Mouse (Mus musculus) liver, embryonic 13.5 days (tissue): Measurements from ENCODE around the gene Hoxd10. TPM values are rescaled to one million over a fixed set of nuclear protein-coding genes. Genes with fewer than 3 reads are reported as not detected.

Source experiments
- ATAC-seq: fragments of 200-750 bp; cut with Nextera tagmentation; 2 replicates; pipeline ENCODE4 v1.8.0; 2017; ENCODE audit warnings: low read depth, mild to moderate bottlenecking, moderate number of reproducible peaks, moderate library complexity
- DNase-seq: peaks from one replicate; pipeline ENCODE4 v3.0.0; 2022
- H3K27ac ChIP-seq: fragments of 300-500 bp; sonication (generic); 2 replicates; pipeline ENCODE4 v1.5.1; 2015; ENCODE audit warnings: moderate library complexity, mild to moderate bottlenecking, inconsistent platforms
- H3K27me3 ChIP-seq: fragments of 300-500 bp; sonication (generic); 2 replicates; pipeline ENCODE4 v1.6.1; 2015; ENCODE audit warnings: mild to moderate bottlenecking, inconsistent platforms
- H3K36me3 ChIP-seq: fragments of 300-500 bp; sonication (generic); 2 replicates; pipeline ENCODE4 v1.6.1; 2015; ENCODE audit warnings: mild to moderate bottlenecking, inconsistent platforms
- H3K4me1 ChIP-seq: fragments of 300-500 bp; sonication (generic); replicated peaks from 2 replicates; pipeline ENCODE4 v1.6.1; 2015; ENCODE audit warnings: inconsistent platforms
- H3K4me2 ChIP-seq: fragments of 300-500 bp; sonication (generic); 2 replicates; pipeline ENCODE4 v1.6.1; 2015; ENCODE audit warnings: inconsistent platforms, mild to moderate bottlenecking, moderate library complexity
- H3K4me3 ChIP-seq: fragments of 300-500 bp; sonication (generic); replicated peaks from 2 replicates; pipeline ENCODE4 v1.5.1; 2015; ENCODE audit warnings: mild to moderate bottlenecking, inconsistent platforms
- H3K9ac ChIP-seq: fragments of 300-500 bp; sonication (generic); 2 replicates; pipeline ENCODE4 v1.6.1; 2015; ENCODE audit warnings: mild to moderate bottlenecking, inconsistent platforms
- H3K9me3 ChIP-seq: fragments of 300-500 bp; sonication (generic); replicated peaks from 2 replicates; pipeline ENCODE4 v1.6.1; 2016; ENCODE audit warnings: inconsistent platforms
- WGBS: fragments of 180-500 bp; shearing (Covaris S2); methylation state at CpG from one replicate; pipeline ENCODE4 v1.1.7; 2015; ENCODE audit not compliant: insufficient replicate concordance; 5-methylcytosine and 5-hydroxymethylcytosine counted together
- polyA plus RNA-seq: library from polyadenylated mRNA; unstranded; fragments of >200 nt; fragmentation: Nextera tagmentation; extraction: Ambion mirVana; gene quantifications from 2 replicates; pipeline ENCODE4 v1.2.1, GENCODE M21; 2015

Gene Hoxd10
- polyA plus RNA-seq, 1 experiment from 2014 or later: not detected

- Histone ChIP-seq H3K27ac (no peak overlapping the region), H3K36me3 (no peaks in the 10 kb centered on the region), H3K9ac (no peak overlapping the region), H3K4me1 (no peaks in the 10 kb centered on the region), H3K4me3 (no peak overlapping the region), H3K4me2 (no peak overlapping the region), H3K9me3 (no peaks in the 10 kb centered on the region), H3K27me3 (peaks cover 96% of the 10 kb centered on the region)
- ATAC-seq: no peak
- DNase-seq: no peak
- 31% methylated on average over 5 of the region's 5 CpGs for WGBS
Measured at GRCm38 (mm10) chr2:74720955-74721491, 29.3 kb downstream of the Hoxd10 start.

- no peak overlapping the region for H3K4me3 ChIP-seq
- H3K4me1 ChIP-seq: no peaks in the 10 kb centered on the region
- DNase-seq (no peak), ATAC-seq (no peak)
- no peak overlapping the region for H3K4me2 ChIP-seq
- peaks cover 96% of the 10 kb centered on the region for H3K27me3 ChIP-seq
- no peaks in the 10 kb centered on the region for H3K9me3 ChIP-seq
- 23% methylated on average over 6 of the region's 6 CpGs for WGBS
- no peak overlapping the region for H3K27ac ChIP-seq
- H3K36me3 ChIP-seq: no peaks in the 10 kb centered on the region
- no peak overlapping the region for H3K9ac ChIP-seq
Measured at GRCm38 (mm10) chr2:74721882-74722281, 30.2 kb downstream of the Hoxd10 start.

- no peak overlapping the region for H3K4me3 ChIP-seq
- no peaks in the 10 kb centered on the region for H3K9me3 ChIP-seq
- WGBS: 15% methylated on average over 8 of the region's 8 CpGs
- H3K27ac ChIP-seq: no peak overlapping the region
- H3K36me3 ChIP-seq: no peaks in the 10 kb centered on the region
- no peak overlapping the region for H3K4me2 ChIP-seq
- peaks cover 96% of the 10 kb centered on the region for H3K27me3 ChIP-seq
- ATAC-seq (no peak), DNase-seq (no peak)
- no peak overlapping the region for H3K9ac ChIP-seq
- no peaks in the 10 kb centered on the region for H3K4me1 ChIP-seq
Measured at GRCm38 (mm10) chr2:74722949-74723348, 31.2 kb downstream of the Hoxd10 start.

GRCm38 (mm10) chr2:74724244-74725015 is 32.7 kb downstream of the Hoxd10 start:
- no peaks in the 10 kb centered on the region for H3K4me1 ChIP-seq
- ATAC-seq (no peak), DNase-seq (no peak)
- no peak overlapping the region for H3K4me2 ChIP-seq
- H3K9ac ChIP-seq: no peak overlapping the region
- H3K27ac ChIP-seq: no peak overlapping the region
- 33% methylated on average over 7 of the region's 7 CpGs for WGBS
- H3K36me3 ChIP-seq: no peaks in the 10 kb centered on the region
- no peak overlapping the region for H3K4me3 ChIP-seq
- peaks cover 99% of the 10 kb centered on the region for H3K27me3 ChIP-seq
- no peaks in the 10 kb centered on the region for H3K9me3 ChIP-seq

GRCm38 (mm10) chr2:74725171-74725570 is 33.4 kb downstream of the Hoxd10 start:
- Histone ChIP-seq H3K4me3 (no peak overlapping the region), H3K27ac (no peak overlapping the region), H3K9ac (no peak overlapping the region), H3K36me3 (no peaks in the 10 kb centered on the region), H3K9me3 (no peaks in the 10 kb centered on the region), H3K4me1 (no peaks in the 10 kb centered on the region), H3K4me2 (no peak overlapping the region), H3K27me3 (peaks cover 97% of the 10 kb centered on the region)
- 30% methylated on average over 17 of the region's 17 CpGs for WGBS
- ATAC-seq (no peak), DNase-seq (no peak)

- DNase-seq (no peak), ATAC-seq (no peak)
- WGBS: 34% methylated on average over 5 of the region's 5 CpGs
- H3K4me2 ChIP-seq: peak within 1 kb of the TSS; percentile 35; the same call in 1 of the 2 replicates
- H3K27ac ChIP-seq: no peak within 1 kb of the TSS
- H3K4me3 ChIP-seq: peak within 1 kb of the TSS; percentile 22; the same call in 1 of the 2 replicates
- no peaks in the 10 kb centered on the region for H3K9me3 ChIP-seq
- H3K4me1 ChIP-seq: no peaks in the 10 kb centered on the region
- H3K9ac ChIP-seq: no peak within 1 kb of the TSS
- H3K36me3 ChIP-seq: no peaks in the 10 kb centered on the region
- H3K27me3 ChIP-seq: peaks cover 98% of the 10 kb centered on the region
Measured at GRCm38 (mm10) chr2:74726551-74726950, 34.8 kb downstream of the Hoxd10 start, which contains the start of gene Gm28230. Gene Gm28230, plus strand, starts transcription at chr2:74726728.

- no peaks in the 10 kb centered on the region for H3K36me3 ChIP-seq
- H3K27ac ChIP-seq: no peak overlapping the region
- peak overlapping the region; percentile 35; the same call in 1 of the 2 replicates for H3K4me2 ChIP-seq
- ATAC-seq (no peak), DNase-seq (no peak)
- 6% methylated on average over 43 of the region's 43 CpGs for WGBS
- H3K9ac ChIP-seq: no peak overlapping the region
- no peaks in the 10 kb centered on the region for H3K4me1 ChIP-seq
- peaks cover 98% of the 10 kb centered on the region for H3K27me3 ChIP-seq
- no peaks in the 10 kb centered on the region for H3K9me3 ChIP-seq
- H3K4me3 ChIP-seq: peak overlapping the region; percentile 22; the same call in 1 of the 2 replicates
Measured at GRCm38 (mm10) chr2:74726973-74727639, 35.4 kb downstream of the Hoxd10 start.

- 10% methylated on average over 25 of the region's 25 CpGs for WGBS
- no peak for ATAC-seq
- DNase-seq: no peak
Measured at GRCm38 (mm10) chr2:74727640-74728302, 36.0 kb downstream of the Hoxd10 start.

GRCm38 (mm10) chr2:74728303-74728680 is 36.6 kb downstream of the Hoxd10 start:
- 39% methylated on average over 13 of the region's 13 CpGs for WGBS
- Histone ChIP-seq H3K36me3 (no peaks in the 10 kb centered on the region), H3K4me1 (no peaks in the 10 kb centered on the region), H3K4me3 (no peak overlapping the region), H3K4me2 (no peak overlapping the region), H3K27ac (no peak overlapping the region), H3K9me3 (no peaks in the 10 kb centered on the region), H3K9ac (no peak overlapping the region), H3K27me3 (peaks cover 98% of the 10 kb centered on the region)
- no peak for ATAC-seq
- DNase-seq: no peak

More at GRCm38 (mm10) chr2:74727640-74728302, 36.0 kb downstream of the Hoxd10 start:
- H3K4me3 ChIP-seq: peak overlapping the region; percentile 22; the same call in 1 of the 2 replicates
- H3K4me1 ChIP-seq: no peaks in the 10 kb centered on the region
- H3K27me3 ChIP-seq: peaks cover 98% of the 10 kb centered on the region
- H3K36me3 ChIP-seq: no peaks in the 10 kb centered on the region
- H3K27ac ChIP-seq: no peak overlapping the region
- H3K9ac ChIP-seq: no peak overlapping the region
- H3K4me2 ChIP-seq: peak overlapping the region; percentile 35; the same call in 1 of the 2 replicates
- H3K9me3 ChIP-seq: no peaks in the 10 kb centered on the region

GRCm38 (mm10) chr2:74730331-74730730 is 38.6 kb downstream of the Hoxd10 start:
- Histone ChIP-seq H3K9ac (no peak overlapping the region), H3K4me2 (no peak overlapping the region), H3K27ac (no peak overlapping the region), H3K4me3 (no peak overlapping the region), H3K36me3 (no peaks in the 10 kb centered on the region), H3K27me3 (peaks cover 98% of the 10 kb centered on the region), H3K9me3 (no peaks in the 10 kb centered on the region), H3K4me1 (no peaks in the 10 kb centered on the region)
- no peak for ATAC-seq
- 28% methylated on average over 8 of the region's 8 CpGs for WGBS
- DNase-seq: no peak

- ATAC-seq (no peak), DNase-seq (no peak)
- H3K9me3 ChIP-seq: no peaks in the 10 kb centered on the region
- H3K4me1 ChIP-seq: no peaks in the 10 kb centered on the region
- no peak overlapping the region for H3K4me2 ChIP-seq
- peaks cover 98% of the 10 kb centered on the region for H3K27me3 ChIP-seq
- no peak overlapping the region for H3K27ac ChIP-seq
- no peaks in the 10 kb centered on the region for H3K36me3 ChIP-seq
- no peak overlapping the region for H3K9ac ChIP-seq
- H3K4me3 ChIP-seq: no peak overlapping the region
Measured at GRCm38 (mm10) chr2:74731055-74731454, 39.3 kb downstream of the Hoxd10 start.
